Mouse (Mus musculus) forelimb bud, embryonic 11.5 days (tissue): ENCODE results near the gene Tshb.

ENCODE experiments used
- DNase-seq: peaks from one replicate; pipeline ENCODE4 v3.0.0-alpha.2; 2012; ENCODE audit warnings: low read depth, low spot score

The Tshb gene

GRCm38 (mm10) chr3:102782618-102783017 is at the start of gene Tshb:
Gene Tshb (minus strand): TSS chr3:102782718.
- no peak for DNase-seq

DNA sequence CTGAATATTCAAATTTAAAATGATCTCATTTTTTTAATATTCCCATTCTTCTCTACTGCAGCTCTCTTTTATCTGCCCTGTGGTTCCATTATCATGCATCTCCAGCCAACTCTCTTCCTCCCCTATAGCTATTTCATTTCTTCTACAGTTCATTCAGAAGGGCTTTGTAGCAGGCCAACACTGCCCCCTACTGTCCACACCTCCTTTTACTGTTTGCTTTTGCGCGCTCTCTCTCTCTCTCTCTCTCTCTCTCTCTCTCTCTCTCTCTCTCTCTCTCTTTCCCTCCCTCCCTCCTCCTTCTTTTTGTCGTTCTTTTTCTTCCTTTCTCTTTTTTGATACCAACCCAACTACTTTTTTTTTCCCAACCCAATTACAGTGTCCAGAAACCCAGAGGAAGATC is 21.4 kb upstream of the Tshb start:
- DNase-seq, result peak; percentile 82

DNA sequence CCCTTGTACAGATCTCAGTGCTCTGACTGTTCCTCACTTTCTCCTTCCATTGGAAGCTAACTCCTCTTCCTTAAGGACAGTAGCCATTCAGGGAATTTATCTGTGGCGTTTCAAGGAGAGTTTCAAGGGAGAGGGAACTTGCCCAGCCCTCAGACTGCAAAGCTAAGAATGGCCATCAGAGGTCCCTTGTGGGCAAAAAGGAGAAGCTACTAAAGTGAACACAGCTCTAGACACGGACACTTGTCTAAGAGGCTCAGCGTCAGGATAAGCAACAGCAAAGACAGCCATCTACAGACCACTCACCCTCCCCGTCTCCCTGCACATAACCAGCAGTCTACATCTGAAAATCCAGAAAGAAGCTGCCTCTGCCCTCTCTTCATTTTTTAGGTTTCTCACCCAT is 4.9 kb upstream of the Tshb start:
- DNase-seq, result no peak

GRCm38 (mm10) chr3:102773018-102773417 is 9.5 kb downstream of the Tshb start:
- DNase-seq, result no peak

DNA sequence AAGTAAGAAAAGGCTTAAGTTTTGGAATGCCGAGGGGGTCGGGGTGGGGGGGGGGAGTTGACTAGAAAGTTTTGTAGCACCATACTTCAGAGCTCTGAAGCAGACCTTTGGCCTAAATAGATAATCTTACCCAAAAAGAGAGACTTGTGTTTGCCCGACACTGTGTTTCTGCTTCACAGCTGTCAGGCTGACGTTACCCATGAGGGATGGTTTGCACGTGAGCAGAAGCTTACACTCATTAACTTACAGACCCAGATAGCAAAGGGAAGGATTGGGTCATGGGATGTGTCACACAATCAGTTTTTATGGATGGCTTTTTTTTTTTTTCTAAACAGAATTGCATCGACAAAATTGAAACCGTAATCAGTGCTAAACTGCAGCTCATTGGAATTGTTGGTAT is 17.7 kb downstream of the Tshb start:
- DNase-seq, result no peak

GRCm38 (mm10) chr3:102763713-102764400 is 18.7 kb downstream of the Tshb start:
- DNase-seq, result no peak

DNA sequence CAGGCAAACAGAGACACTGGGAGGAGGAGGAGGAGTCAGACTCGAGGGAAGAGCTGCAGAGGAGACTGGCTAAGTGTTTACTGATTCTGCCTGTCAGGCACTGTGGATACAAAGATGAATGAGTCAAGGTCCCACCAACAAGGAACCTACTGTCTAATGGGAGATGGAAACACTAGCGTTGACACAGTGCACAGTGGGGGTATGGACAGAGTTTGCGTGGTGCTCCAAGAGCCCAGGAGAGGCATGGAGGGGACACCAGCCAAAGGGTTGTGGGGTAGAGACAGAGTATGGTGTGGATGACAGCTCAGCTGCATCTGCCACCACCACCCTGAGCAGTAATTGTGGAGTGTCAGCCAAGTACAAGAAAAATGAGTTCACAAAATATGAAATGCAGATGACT is 20.1 kb downstream of the Tshb start:
- no peak for DNase-seq

GRCm38 (mm10) chr3:102760236-102760635 is 22.3 kb downstream of the Tshb start:
- no peak for DNase-seq

DNA sequence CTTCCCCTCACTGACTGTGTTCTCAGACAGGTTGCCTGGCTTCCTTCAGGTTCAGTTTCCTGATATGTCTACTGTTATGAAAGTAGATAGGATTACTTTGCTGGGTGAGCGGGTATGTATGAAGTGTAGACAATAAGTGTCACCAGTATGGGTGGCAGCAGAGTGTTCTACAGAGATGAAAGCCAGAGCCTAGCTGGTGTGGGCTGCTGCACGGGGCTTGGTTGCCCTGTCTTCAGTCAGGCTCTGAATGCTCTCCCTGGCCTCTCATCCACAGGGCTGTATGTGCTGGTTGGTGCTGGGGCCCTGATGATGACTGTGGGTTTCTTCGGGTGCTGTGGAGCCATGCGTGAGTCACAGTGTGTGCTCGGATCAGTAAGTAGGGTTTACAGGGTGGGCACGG is 25.5 kb downstream of the Tshb start:
- no peak for DNase-seq

GRCm38 (mm10) chr3:102755801-102756200 is 26.7 kb downstream of the Tshb start:
- no peak for DNase-seq

- DNase-seq, result no peak
Measured at GRCm38 (mm10) chr3:102752457-102752856, 30.1 kb downstream of the Tshb start.

- no peak for DNase-seq
Measured at GRCm38 (mm10) chr3:102752053-102752452, 30.5 kb downstream of the Tshb start.

DNA sequence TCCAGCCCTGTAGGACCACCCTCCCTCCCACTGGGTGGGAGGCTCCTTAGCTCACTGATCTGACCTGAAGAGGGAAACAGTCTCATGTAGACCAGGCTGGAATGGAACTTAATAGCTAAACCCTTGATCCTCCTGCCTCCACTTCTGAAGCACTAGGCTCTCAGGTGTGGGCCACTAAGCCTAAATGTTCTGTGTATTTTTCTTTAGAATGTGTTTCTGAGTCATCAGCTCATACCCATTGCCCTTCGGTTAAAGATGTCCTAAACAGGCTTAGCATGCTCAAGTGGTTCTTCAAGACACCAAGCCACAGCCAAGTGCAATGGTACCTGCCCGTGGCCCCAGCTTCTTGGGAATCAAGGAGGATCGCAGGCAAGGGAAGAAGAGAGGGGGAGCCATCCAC is 31.0 kb downstream of the Tshb start:
- DNase-seq, result no peak

DNA sequence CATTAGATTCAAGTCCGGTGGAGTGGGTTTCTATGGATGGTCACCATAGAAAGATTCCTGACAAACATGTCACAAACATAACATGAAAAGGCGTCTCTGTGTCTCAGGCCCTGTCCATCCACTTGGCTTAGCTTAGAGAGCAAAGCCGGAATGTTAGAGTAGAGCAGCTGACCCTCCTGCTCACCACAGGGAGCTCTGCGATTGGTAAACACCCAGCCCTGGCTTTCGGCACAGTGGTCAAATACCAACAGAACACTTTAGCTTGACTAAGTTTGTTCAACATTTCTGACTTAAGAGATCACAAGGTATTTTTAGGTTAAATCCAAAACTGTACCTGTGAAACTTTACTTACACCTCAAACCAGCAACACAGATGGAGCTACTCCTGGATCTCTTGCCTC is 31.4 kb downstream of the Tshb start:
- no peak for DNase-seq

DNA sequence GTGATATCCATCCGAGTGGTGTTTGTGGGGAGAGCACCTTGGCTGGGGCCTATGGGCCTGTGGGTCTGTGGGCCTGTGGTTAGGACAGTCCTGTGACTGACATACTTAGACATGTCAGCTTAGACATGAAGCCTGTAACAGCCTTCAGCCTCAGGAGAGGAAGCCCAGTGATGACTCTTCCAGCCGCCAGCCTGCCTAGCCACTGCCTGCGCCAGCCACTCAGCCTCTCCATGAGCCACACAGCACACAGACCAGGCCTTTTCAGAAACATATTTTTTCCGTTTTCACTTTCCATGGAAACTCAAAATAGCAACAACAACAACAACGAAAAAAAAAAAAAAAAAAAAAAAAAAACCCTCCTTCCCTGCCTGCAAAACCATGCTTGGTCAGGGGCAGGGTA is 33.8 kb downstream of the Tshb start:
- DNase-seq, result no peak

DNA sequence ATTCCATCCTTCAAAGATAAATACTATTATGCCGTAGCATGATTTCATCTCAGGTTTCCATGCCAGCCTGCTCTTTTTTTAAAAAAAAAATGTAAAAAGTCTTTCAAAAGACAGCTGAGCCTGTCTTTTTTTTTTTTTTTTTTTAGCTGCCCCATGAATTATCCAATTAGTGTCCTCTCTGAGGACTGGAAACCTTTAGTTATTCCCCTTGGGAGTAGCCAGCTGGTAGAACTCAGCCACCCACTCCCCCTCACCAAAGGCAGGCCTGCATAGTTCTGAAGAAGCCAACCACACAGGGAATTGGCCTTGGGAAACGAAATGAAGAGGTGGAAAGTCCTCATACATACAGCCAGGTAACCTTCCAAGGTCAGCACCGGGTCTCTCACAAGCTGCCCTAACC is 34.5 kb downstream of the Tshb start:
- DNase-seq, result no peak

DNA sequence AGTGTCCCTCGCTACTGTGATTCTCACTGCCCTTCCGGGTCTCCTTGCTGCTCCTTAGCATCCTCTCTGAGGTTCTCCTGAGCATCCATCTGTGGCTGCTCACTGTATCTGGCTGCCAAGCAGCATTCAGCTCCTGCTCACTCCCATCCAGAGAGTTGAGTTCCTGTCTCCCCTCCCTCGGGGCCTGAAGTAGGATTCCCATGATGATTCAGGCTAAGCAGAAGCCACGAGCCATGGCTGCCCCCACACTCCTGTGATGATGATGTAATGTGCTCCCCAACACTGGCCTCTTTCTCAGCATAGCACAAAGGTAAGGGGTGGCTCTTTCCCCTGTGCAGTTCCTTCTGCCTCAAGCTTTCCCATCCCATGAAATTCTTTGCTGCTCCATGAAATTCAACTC is 36.3 kb downstream of the Tshb start:
- no peak for DNase-seq

- no peak for DNase-seq
Measured at GRCm38 (mm10) chr3:102744657-102745056, 37.9 kb downstream of the Tshb start.

GRCm38 (mm10) chr3:102743781-102744471 is 38.6 kb downstream of the Tshb start:
- DNase-seq, result no peak

- DNase-seq, result no peak
Measured at GRCm38 (mm10) chr3:102743202-102743601, 39.3 kb downstream of the Tshb start.

DNA sequence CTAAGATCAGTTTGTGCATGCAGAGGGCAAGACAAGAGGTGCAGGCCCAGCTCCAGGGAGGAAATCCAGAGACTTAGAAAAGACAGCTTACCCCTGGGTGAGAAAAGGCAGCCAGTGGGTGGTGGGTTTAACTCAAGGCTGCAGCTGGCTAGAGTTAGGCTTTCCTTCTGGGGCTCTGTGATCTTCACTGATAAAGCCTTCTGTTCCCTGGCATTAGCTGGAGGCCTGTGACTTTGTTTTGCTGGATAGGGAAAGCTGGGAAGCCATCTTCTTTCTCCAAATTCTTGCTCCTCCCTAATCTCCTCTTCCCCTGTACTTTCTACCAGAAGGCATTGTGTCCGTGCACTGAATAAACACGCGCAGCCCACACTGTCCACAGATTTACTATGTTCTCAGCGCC is 39.8 kb downstream of the Tshb start:
- DNase-seq, result no peak

DNA sequence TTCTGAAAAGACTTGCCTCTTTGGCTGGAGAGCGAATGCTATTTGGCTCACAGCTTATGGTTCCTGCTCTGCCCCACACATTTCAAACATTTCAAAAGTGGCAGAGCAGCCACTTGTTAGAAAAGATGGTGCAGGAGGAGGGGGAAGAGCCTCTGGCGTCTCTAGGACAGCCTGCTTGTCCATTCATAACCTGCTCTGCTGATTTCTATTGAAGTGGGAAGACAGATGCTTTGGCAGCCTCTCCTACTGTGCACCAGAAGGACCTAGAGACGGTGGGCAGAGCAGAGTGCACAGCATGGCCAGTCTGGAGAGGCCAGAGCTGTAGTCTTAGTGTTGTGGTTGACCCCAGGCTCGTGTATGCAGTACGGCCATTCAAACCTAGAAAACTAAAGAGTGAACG is 43.6 kb downstream of the Tshb start:
- DNase-seq, result no peak

- DNase-seq, result no peak
Measured at GRCm38 (mm10) chr3:102738161-102738901, 44.2 kb downstream of the Tshb start.
